Mouse (Mus musculus): ENCODE measurements around the gene Ptpn5. TPM values are rescaled to one million over a fixed set of nuclear protein-coding genes. Genes with fewer than 3 reads are reported as not detected.

The Ptpn5 gene
- total and polyA plus RNA-seq, 3 experiments = 0.03 TPM; not detected in 2

DNA sequence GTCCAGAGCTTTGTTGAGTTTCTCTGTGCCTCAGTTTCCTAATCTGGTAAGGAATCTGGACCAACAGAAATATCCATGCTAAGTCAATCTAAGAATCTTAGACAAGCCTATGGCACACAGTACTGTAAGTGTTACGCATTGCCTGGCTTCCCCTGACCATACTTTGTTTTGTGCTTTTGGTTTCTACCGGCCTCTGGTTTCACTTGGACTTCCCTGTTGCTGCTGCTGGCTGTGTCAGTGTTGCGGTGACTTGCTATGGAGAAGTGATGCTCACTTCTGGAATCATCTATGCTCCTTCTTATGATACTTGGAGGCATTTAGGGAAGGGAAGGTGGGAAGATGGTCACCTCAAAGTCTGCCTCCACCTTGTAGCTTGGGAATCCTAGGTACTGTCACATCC lies 11.5 kb downstream of the Ptpn5 start:
- H3K9ac ChIP-seq (ENCODE audit: control insufficient read depth, low read depth, low read length, poor library complexity, severe bottlenecking) = no peak overlapping the region
- TF ChIP-seq ETS1 (IDR thresholded peaks at IDR 0.05; ENCODE audit: low read depth, low read length) = no peak
- TF ChIP-seq MXI1 (IDR thresholded peaks at IDR 0.05; ENCODE audit: low read depth, low read length) = no peak
- no peak for TF ChIP-seq BHLHE40 (IDR thresholded peaks at IDR 0.05; ENCODE audit: borderline replicate concordance, low read depth, low read length)
- H3K9me3 ChIP-seq (replicated peaks; ENCODE audit: insufficient read depth, low read length) = no peaks in the 10 kb centered on the region
- no peaks in the 10 kb centered on the region for H3K79me2 ChIP-seq (ENCODE audit: control insufficient read depth, insufficient read depth, low read length, poor library complexity)
- H3K4me3 ChIP-seq (ENCODE audit: control insufficient read depth in 1 of 2, insufficient read depth in 1 of 2, low read depth in 2 of 2, low read length in 2 of 2) = no peak overlapping the region
- no peaks in the 10 kb centered on the region for H3K4me1 ChIP-seq (ENCODE audit: control insufficient read depth in 1 of 2, insufficient read depth in 2 of 2, low read length in 2 of 2)
- DNase-seq (ENCODE audit: low read depth, low spot score) = no peak
- H3K27ac ChIP-seq (ENCODE audit: control insufficient read depth, low read depth, low read length) = no peak overlapping the region
- no peaks in the 10 kb centered on the region for H3K36me3 ChIP-seq (ENCODE audit: control insufficient read depth in 1 of 2, insufficient read depth in 2 of 2, low read length in 2 of 2)
- peaks cover 0 to 1% of the 10 kb centered on the region in 2 experiments; a peak in 1 of 4 replicates for H3K27me3 ChIP-seq (ENCODE audit: control insufficient read depth in 1 of 2, insufficient read depth in 2 of 2, low read length in 2 of 2)

DNA sequence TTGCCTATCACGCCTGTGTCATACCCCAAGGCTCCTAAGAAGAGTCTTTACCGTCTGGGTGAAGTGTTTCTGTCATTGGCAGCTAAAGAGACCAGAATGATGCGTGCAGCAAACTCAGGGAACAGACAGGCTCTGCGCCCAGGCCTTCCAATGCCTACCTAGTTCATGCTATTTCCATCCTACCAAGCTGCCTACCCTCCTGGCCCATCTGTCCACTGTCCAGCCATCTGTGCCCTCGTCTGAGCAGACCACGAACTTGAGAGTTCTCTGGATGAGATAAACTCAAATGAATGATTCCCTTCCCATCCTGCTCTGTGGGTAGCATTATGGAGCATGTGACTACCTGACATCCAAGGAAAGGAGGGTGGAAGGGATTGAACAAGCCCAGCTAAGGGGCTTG lies 16.8 kb downstream of the Ptpn5 start:
- Histone ChIP-seq H3K79me2 (ENCODE audit: control insufficient read depth, insufficient read depth, low read length, poor library complexity) (no peaks in the 10 kb centered on the region), H3K36me3 (ENCODE audit: control insufficient read depth in 1 of 2, insufficient read depth in 2 of 2, low read length in 2 of 2) (no peaks in the 10 kb centered on the region), H3K9ac (ENCODE audit: control insufficient read depth, low read depth, low read length, poor library complexity, severe bottlenecking) (no peak overlapping the region), H3K4me3 (ENCODE audit: control insufficient read depth in 1 of 2, insufficient read depth in 1 of 2, low read depth in 2 of 2, low read length in 2 of 2) (no peak overlapping the region), H3K27me3 (ENCODE audit: control insufficient read depth in 1 of 2, insufficient read depth in 2 of 2, low read length in 2 of 2) (peaks cover 0 to 1% of the 10 kb centered on the region in 2 experiments; a peak in 1 of 4 replicates), H3K4me1 (ENCODE audit: control insufficient read depth in 1 of 2, insufficient read depth in 2 of 2, low read length in 2 of 2) (no peaks in the 10 kb centered on the region), H3K9me3 (replicated peaks; ENCODE audit: insufficient read depth, low read length) (no peaks in the 10 kb centered on the region), H3K27ac (ENCODE audit: control insufficient read depth, low read depth, low read length) (no peak overlapping the region)
- no peak for DNase-seq (ENCODE audit: low read depth, low spot score)
- TF ChIP-seq GATA1 (IDR thresholded peaks at IDR 0.05; ENCODE audit: low read depth, low read length) (no peak), ZC3H11A (IDR thresholded peaks at IDR 0.05; ENCODE audit: low read depth, low read length) (no peak), NRF1 (IDR thresholded peaks at IDR 0.05; ENCODE audit: insufficient read depth, low read depth, low read length, poor library complexity, severe bottlenecking) (no peak), USF2 (IDR thresholded peaks at IDR 0.05; ENCODE audit: borderline replicate concordance in 1 of 2, insufficient read depth in 1 of 2, low read depth in 1 of 2, low read length in 2 of 2) (no peak), RAD21 (IDR thresholded peaks at IDR 0.05; ENCODE audit: low read depth, low read length) (no peak), NELFE (IDR thresholded peaks at IDR 0.05; ENCODE audit: low read depth, low read length) (no peak), CTCF (IDR thresholded peaks at IDR 0.05 in 2 of 3, conservative IDR thresholded peaks at IDR 0.05 in 1 of 3; ENCODE audit: control insufficient read depth in 1 of 3, insufficient read depth in 1 of 3, low read depth in 2 of 3, low read length in 3 of 3, poor library complexity in 1 of 3, severe bottlenecking in 1 of 3) (no peak), CHD2 (IDR thresholded peaks at IDR 0.05; ENCODE audit: low read length) (no peak)

DNA sequence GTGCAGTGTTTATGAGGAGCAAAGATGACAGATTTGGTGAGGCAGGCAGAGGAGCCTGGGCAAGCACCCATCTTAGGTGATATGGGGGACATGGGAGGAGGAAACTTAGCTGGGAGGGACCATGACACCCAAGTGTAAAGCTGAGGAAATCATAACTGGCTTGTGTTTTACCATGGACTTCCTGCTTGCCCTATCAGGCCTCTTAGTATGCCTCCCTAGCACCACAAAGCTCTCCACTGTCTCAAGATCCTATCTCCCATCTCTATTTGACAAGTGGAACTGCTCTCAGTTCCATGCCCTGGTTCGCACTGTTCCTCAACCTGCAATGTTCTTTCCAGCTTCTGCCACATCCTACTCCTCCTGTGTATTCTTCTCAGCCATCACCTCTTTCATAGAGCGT lies 18.0 kb downstream of the Ptpn5 start:
- no peaks in the 10 kb centered on the region for H3K79me2 ChIP-seq (ENCODE audit: control insufficient read depth, insufficient read depth, low read length, poor library complexity)
- no peak overlapping the region for H3K9ac ChIP-seq (ENCODE audit: control insufficient read depth, low read depth, low read length, poor library complexity, severe bottlenecking)
- no peaks in the 10 kb centered on the region for H3K27me3 ChIP-seq (ENCODE audit: control insufficient read depth in 1 of 2, insufficient read depth in 2 of 2, low read length in 2 of 2)
- H3K36me3 ChIP-seq (ENCODE audit: control insufficient read depth in 1 of 2, insufficient read depth in 2 of 2, low read length in 2 of 2) = no peaks in the 10 kb centered on the region
- 0 out of 4 replicates have a peak, but pooled peaks cover 0 to under 1% of the 10 kb centered on the region in 2 experiments for H3K4me1 ChIP-seq (ENCODE audit: control insufficient read depth in 1 of 2, insufficient read depth in 2 of 2, low read length in 2 of 2)
- H3K9me3 ChIP-seq (replicated peaks; ENCODE audit: insufficient read depth, low read length) = no peaks in the 10 kb centered on the region
- no peak overlapping the region for H3K4me3 ChIP-seq (ENCODE audit: control insufficient read depth in 1 of 2, insufficient read depth in 1 of 2, low read depth in 2 of 2, low read length in 2 of 2)
- no peak for DNase-seq (ENCODE audit: low read depth, low spot score)
- no peak for TF ChIP-seq MAX (IDR thresholded peaks at IDR 0.05; ENCODE audit: low read length)
- TF ChIP-seq JUND (IDR thresholded peaks at IDR 0.05; ENCODE audit: low read depth, low read length) = no peak
- TF ChIP-seq E2F4 (IDR thresholded peaks at IDR 0.05; ENCODE audit: borderline replicate concordance, low read depth, low read length) = no peak
- no peak for TF ChIP-seq MEF2A (IDR thresholded peaks at IDR 0.05; ENCODE audit: extremely low read depth, insufficient replicate concordance, low read depth, low read length, poor library complexity, severe bottlenecking)
- no peak for TF ChIP-seq KAT2A (conservative IDR thresholded peaks at IDR 0.05; ENCODE audit: low read depth, low read length)
- TF ChIP-seq SIN3A (IDR thresholded peaks at IDR 0.05; ENCODE audit: low read length) = no peak
- TF ChIP-seq ZNF384 (IDR thresholded peaks at IDR 0.05; ENCODE audit: low read depth, low read length) = no peak
- TF ChIP-seq NRF1 (IDR thresholded peaks at IDR 0.05; ENCODE audit: insufficient read depth, low read depth, low read length, poor library complexity, severe bottlenecking) = no peak
- no peak for TF ChIP-seq POLR2AphosphoS5 (IDR thresholded peaks at IDR 0.05; ENCODE audit: borderline replicate concordance, low read depth, low read length)
- no peak for TF ChIP-seq NELFE (IDR thresholded peaks at IDR 0.05; ENCODE audit: low read depth, low read length)
- no peak for TF ChIP-seq MXI1 (IDR thresholded peaks at IDR 0.05; ENCODE audit: low read depth, low read length)
- H3K27ac ChIP-seq (ENCODE audit: control insufficient read depth, low read depth, low read length) = no peak overlapping the region

Measured in MEL (cell line).